Mouse (Mus musculus) common myeloid progenitor, adult 5-6 weeks (primary cell): ENCODE results near the gene Kcnk12. TPM values are rescaled to one million over a fixed set of nuclear protein-coding genes. Genes with fewer than 3 reads are reported as not detected.

Source experiments
- ATAC-seq: replicated peaks from 2 replicates; pipeline ENCODE4 v1.8.0; 2016; ENCODE audit warnings: low read depth, mild to moderate bottlenecking, moderate TSS enrichment, inconsistent platforms; ENCODE audit not compliant: poor library complexity, severe bottlenecking
- total RNA-seq: library from RNA; stranded (forward); fragments of 200-1000, 187-1606 nt; gene quantifications from 2 replicates; pipeline ENCODE4 v1.2.3, GENCODE M21; 2017

The Kcnk12 gene
- total RNA-seq, 1 experiment from 2014 or later, result 2.3 TPM

GRCm38 (mm10) chr17:87726489-87727356, 71.1 kb downstream of the Kcnk12 start:
- ATAC-seq, result no peak

- no peak for ATAC-seq
These were observed 73.1 kb downstream of the Kcnk12 start for GRCm38 (mm10) chr17:87724727-87725126.

- ATAC-seq, result no peak
These were observed 97.7 kb downstream of the Kcnk12 start for GRCm38 (mm10) chr17:87700101-87700500.

DNA sequence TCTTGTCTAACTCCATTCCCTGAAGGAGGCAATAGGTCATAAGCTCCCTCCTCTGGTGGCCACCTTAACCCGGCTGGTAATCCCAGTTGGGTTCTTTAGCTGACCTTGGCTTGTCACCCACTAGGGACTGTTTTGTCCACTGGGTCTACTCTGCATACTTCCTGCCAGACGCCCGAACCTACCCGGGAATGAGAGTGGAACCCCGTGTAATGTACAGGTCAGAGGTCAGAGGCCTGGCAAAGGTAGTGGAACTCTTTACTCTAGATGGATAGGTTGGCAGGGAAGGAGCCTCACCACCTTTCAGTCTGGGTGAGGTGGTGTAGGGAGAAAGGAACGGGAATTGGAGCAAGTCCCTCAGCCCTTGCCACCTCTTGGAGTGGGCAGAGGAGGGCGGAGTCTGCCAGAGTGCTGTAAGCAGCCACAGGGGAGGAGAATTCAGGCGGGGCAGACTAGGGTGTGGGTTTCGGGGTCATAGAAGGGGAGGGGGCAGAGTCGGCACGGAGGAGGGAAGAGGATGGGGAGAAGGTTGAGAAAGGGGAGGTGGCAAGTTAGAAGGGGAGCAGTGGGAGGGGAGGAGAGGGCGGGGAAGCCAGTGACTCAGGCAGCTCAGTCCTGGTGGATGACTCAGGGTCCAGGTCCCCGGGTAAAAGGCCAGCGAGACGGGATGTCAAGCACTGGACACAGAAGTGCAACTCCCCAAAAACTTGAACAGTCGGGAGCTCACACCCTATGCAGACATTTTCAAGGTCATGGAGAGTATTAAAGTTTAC, 98.6 kb downstream of the Kcnk12 start:
- ATAC-seq, result no peak

GRCm38 (mm10) chr17:87696814-87697213, 101.0 kb downstream of the Kcnk12 start:
- ATAC-seq, result no peak

DNA sequence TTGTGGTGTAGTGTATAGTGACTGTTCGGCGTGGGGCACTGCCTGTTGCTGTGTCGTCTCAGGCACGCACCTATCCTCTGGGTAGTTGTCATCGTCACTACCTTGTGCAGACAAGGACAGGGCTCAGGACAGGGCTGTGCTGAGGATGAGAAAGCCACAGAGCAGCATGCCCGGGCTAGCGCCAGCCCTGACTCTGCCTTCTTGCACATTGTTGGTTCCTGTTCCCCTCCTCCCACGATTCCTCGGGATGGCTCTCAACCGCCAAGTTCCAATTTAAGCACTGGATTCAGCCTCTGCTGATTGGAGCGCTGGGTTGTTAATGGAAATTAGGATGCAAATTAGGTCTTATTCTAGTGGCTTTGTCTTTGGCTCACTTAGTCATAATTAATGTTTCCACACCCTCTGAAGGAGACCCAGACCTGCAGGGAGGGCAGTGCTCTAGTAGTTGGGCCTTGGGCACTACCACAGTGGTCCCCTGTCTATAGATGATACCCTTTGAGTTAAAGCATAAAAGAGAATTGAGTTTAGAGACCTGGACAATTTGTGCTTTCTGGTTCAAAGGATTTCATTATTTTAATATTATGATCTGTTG, 101.8 kb downstream of the Kcnk12 start:
- no peak for ATAC-seq

Other genes with a start within 250 kb of the Kcnk12 start
- gene Epcam, start 162.0 kb downstream of the Kcnk12 start, total RNA-seq, result not detected in 2 replicates
- gene Msh2, start 125.7 kb downstream of the Kcnk12 start, total RNA-seq, result 124 and 131 TPM in 2 replicates
- not detected in 2 replicates for gene Rpl36-ps4, start 123.0 kb upstream of the Kcnk12 start, total RNA-seq
- gene Msh6, start 177.1 kb upstream of the Kcnk12 start, total RNA-seq, result 120 and 126 TPM in 2 replicates